Mouse (Mus musculus) heart, adult 9 months (tissue): Measurements from ENCODE around the gene Ptprk.

ENCODE experiments used
- DNase-seq, 2 experiments: peaks; one replicate each; pipeline ENCODE4 v3.0.0; 2022; ENCODE audit warnings: low spot score in 2 of 2

Ptprk gene

DNA sequence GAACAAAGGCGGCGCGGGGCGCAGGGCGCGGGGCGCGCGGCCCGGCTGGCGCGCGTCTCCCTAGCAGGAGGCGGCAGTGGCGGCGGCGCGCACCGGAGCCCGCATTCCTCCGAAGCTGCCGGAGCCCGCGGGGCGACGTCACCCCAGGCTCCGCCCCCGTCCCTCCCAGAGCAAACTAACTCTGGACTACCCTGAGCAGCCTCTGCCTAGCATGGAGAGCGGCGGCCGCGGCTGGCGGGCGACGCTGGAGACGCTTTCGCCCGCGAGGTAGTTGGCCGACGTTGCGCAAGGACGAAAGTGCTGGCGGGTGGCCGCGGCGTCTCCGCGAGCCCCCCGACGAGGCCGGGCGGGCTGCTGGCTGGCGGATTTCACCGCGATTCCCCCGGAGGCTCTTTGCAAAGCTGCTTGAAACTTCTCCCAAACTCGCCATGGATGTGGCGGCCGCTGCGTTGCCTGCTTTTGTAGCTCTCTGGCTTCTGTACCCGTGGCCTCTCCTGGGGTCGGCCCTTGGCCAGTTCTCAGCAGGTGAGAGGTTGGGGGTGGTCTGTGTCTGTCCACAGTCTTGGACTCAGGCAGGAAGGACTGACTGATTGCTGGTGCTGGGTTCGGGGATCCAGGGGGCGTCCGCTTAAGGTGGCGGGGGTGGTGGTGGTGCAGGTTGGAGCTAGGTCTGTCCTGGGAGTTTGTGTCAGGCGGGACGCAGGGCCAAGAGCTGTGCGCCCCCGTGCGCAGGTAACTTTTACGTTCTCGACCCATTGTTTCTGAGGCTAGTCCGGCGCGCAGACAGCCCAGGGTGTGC, at the start of gene Ptprk:
TSS of gene Ptprk (plus strand) at position 168 of the 799 bp plus-strand sequence.
- peak; percentile 94 to 95 for DNase-seq

DNA sequence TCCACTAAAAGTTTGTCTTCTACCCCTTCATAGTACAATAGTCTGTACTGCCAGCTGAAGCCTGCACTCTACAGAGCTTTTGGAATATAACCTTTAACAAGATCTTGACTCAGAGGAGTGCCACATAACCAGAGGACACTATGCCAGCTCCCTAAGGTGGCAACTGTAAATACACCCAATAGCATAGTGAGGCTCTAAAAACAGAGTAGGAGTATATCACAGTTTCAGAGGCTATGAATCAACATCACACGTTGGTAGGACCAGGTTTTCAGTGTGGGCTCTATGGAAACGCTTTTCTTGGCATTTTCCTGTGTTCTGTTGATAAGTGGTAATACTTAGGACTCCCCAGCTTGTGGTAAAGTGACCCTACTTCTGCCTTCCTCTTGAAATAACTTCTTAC, 46.8 kb upstream of the Ptprk start:
- DNase-seq, result no peak

DNA sequence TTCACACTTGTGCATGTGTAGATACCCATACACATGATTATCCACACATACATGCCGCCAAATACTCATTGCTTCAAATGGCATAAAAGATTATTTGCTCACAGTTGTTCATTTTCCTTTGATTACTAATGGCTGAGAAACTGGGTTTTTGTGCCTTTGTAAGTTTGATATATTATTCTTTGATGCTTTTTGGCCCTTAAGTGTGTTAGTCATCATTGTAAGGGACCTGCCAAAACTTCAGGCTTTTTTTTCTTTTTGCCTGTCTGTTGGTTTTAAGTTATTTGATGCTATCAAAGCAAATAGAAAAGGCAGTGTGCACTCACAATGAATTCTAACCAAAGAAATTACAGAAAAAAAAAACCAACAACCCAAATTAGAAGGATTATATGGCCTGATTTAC, 38.2 kb upstream of the Ptprk start:
- no peak for DNase-seq

DNA sequence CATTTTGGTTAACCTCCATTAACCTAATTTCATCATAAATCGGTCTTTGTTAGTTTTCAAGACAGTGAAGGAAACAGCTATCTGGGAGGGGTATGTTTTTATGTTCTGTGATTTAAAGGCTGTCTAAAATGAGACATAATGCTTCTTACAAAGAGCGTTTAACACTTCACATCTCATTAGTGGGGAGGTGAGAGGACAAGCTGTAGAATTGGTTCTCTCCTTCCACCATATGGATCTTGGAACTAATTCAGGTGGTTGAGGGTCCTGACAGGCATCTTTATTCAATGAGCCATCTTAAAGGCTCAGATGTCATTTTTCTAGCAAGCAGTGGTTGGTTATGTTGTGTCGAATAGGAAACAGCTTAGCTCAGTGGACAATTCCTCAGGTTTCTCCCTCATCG, 19.9 kb upstream of the Ptprk start:
- no peak for DNase-seq

DNA sequence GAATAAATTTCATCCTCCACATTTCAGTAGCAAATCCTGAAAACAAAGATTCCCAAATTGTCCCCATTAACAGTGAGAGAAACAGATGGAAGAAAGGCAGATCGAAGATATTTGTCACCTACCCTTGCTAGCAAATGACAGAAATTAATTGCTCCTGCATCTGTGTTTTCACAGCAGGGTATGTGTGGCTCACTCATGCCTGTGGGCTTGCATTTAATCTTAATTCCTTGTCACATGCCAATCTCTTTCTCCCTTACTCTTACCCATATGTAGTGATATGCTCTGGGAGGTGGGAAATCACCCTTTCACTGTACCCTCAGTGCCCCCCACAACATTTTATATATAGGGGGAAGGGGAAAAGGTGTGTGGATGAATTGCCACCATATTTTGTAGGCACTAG, 15.4 kb upstream of the Ptprk start:
- DNase-seq, result no peak

DNA sequence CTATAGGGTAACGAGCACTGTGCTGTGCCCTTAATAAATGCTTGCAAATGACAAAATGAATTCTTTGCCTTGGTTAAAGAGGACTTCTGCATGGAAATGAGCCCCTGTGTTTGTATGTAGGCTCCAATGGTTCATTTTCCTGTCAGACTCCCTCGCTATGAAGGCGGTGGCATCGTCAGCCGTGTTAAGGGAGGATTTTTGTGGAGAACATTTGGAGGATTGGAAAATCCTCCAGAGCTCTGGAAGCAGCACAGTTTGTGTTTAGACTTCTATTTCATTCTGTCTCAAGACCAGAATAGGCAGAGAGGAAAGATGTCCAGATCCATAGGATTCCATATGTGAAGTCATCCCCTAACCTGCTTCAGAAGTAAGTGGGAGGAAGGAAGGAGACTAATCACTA, 6.6 kb upstream of the Ptprk start:
- no peak for DNase-seq

DNA sequence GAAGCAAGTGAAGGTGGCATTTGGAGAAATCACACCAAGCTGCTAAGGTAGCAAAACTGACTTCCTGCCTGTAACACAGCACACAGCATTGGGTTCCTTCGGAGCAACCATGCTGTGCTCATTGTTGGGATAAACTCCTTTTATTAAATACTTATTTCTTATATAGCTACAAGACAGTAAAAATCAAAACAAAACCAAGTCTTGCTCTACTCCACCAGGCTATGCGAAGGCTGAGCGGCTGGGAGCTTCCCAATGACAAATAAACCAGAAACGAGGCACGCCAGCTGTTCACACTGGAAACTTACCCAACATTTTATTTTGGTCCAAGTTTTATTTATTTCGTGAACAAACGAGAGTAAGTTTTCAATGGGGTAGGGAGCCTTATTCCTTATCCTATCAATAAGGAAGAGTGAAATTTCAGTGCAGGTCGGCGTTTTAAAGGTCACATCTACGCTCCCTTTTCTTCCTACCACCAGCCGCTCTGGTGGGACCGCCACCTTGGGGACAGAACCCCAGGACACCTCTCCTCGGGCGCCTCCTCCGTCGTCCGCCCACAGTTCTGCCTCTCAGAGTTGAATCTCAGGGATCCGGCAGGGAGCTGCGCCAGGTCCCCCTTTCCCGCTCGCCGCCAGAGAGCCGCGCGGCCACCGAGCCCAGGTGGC, 498 bp upstream of the Ptprk start:
- no peak for DNase-seq

DNA sequence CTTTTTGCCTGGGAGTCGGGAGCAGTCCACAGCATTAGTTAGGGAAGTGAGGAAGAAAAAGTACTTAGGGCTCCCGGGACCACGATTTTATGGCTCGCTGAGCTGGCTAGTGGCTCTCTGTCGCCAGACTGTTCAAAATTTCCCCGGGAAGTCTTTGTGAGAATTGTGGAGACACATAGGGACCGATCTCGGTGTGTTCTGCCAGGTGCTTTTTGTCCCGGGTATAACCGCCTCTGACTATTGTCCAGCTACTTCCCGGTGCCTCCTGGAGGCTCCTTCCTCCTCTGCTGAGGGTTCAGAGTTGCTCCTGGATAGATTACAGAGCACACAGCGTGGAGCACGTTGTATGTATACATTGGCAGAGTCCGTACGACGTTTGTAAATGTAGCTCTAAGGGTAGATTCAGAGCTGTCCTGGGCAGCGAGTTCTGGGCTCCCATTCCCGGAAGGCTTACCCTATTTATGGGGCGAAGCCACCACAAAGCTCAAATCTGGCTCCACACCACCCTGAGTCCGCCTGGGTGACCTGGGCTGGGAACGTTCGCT, 943 bp downstream of the Ptprk start:
- peak; percentile 15 to 21 for DNase-seq

DNA sequence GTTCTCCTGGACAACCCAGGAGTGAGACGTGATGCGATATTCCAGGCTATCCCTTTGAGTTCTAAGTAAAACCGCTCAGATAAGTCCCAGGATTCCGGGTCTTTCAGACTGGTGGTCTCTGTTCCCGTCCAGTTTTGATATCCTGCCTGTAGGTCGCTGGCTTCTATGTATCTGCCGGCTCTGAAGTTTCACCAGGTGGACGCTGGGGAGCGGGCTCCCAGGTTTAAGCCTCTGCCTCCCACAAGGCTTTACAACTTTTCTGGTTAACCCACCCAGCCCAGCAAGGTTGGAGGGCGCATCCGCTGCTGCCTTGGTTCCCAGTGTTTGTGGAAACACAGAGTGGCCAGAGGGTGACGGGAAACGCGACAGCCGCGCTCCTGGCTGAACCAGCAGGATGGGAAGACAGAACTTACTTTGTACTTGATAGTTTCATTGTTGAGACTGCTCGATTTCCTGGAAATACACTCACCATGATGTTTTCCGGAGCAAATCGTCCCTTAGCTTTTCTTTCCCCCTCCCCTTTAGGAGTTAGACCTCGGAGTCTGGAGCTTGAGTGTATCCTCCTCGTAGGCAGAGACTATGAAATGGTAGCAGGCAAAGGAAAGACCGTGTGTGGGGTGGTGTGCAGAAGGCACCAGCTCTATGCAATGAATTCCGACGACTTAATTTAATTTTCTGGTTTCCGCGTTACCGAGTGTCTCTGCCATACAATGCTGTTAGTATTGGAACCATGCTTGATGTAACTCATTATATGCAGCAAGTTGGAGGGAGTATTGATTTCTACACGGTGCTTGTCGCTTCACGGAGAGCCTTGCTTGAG, 1.6 kb downstream of the Ptprk start:
- peak; percentile 30 to 44 for DNase-seq

DNA sequence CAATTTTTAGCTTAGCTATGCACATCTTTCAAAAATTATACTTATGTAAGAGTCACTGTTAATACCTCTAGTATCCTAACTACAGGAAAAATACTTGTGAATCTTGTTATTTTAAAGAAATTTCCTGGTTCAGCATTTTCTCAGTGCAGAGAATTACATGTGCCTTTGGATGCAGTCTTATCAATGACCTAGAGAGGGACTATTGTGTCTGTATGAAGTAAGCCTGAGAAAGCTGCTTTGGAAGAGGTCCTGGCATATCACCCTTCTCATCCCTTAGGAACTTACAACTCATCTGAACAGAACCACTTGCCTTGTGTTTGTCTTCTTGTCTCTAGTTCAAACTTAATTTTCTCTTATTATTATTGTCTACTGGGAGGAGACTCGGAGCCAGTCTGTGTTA, 3.6 kb downstream of the Ptprk start:
- DNase-seq, result no peak

DNA sequence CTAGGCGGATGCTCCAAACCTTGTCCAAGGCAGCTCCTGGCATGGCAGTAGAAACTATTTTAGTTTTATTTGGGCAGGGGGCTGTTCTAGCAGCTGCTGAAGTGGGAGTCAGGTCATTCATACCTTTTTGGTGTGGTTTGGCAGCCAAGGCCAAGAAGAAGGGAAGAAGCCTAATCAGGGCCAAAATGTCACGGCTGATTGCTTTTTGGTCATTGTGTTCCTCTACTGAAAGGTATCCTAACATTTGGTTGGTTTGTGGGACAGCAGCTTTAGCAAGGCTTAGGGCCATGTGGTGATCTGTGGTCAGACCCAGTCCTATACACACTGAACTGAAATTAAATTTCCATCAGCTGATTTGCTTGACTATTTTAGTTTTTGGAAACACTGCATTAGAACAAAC, 6.6 kb downstream of the Ptprk start:
- no peak for DNase-seq

DNA sequence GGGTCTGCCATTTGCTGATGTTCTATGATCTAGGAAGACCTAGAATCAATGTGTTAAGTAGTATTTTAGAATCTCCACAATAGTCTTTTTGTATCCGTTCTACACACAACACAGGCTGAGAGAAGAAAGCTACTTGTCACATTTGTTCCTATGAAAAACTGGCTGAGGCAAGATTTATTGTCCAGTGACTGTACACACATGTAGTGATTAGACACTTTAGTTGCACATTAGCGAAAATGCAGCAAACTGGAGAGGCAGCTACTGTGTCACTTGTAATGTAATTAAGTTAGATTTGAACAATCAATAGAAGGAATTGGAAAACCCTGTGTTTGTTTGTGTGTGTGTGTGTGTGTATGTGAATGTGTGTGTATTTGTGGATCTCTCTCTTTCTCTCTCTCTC, 8.6 kb downstream of the Ptprk start:
- DNase-seq, result no peak

DNA sequence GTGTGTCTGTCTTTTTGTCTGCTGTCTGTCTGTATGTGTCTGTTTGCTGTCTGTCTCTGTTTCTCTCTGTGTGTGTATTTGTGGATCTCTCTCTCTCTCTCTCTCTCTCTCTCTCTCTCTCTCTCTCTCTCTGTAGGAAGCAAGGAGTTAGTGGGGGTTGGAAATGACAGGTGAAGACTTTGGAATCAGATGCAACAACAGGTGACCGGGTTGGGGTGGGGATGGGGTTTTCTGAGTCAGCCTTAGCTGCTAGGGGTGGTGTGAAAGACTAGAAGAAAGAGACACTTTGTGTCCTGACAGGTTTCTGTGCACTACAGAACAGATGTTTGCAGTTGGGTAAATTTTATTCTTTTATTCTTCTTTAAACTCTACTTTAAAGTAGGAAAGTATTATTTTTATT, 9.0 kb downstream of the Ptprk start:
- DNase-seq, result no peak

DNA sequence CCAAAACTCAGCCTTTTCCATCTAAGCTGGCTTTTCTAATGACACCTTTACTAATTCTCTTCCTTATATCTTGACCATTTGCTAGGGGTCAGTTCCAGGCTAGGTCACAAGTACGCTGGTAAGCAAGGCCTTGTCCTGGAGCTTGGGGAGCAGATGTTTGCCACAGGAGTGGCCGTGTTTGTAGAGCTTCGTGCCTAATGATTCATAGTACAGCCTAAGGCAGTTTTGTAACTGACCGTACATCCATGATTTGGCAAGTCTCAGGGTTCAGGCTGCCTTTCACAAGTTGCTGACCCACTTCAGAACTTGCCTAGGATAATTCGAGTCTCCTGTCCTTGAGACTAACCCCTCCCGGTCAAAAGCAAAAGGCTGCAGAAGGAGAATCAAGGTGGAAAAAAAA, 12.7 kb downstream of the Ptprk start:
- DNase-seq, result no peak

DNA sequence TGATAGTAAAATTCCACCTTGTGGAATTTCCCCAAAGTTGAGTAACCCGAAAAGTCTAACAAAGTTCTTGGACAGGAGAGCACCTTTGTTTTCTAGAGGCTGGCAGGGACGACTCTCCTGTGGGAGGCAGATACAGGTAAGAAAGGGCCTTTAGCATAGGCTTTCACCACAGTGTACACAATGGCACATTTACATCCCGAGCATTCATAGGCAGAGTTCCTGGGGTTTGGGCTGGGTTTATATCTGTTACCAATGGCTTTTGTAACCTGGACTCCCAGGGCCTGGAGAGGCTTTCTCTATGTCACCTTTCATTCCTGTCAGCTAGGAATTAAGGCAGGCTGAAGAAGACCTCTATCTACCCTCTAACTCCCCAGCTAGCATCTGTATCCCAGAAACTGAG, 13.1 kb downstream of the Ptprk start:
- no peak for DNase-seq

DNA sequence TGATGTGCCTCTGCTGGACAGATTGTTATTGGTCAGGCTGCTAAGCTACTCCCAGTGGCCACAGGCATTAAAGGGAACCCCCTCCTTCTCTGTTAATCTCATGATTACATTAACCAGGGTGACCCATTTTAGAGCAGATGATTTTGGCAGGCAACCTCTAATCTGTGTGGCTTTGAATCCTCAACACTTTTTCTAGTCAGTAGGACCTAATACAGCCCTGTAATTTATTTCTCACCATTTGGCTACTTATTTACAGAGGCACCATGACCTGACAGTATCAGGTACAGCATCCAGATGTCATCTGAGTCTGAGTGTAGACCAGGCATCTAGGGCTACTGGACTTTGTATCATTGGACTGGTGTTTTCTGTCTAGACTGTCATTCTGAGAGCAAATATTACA, 21.4 kb downstream of the Ptprk start:
- no peak for DNase-seq

DNA sequence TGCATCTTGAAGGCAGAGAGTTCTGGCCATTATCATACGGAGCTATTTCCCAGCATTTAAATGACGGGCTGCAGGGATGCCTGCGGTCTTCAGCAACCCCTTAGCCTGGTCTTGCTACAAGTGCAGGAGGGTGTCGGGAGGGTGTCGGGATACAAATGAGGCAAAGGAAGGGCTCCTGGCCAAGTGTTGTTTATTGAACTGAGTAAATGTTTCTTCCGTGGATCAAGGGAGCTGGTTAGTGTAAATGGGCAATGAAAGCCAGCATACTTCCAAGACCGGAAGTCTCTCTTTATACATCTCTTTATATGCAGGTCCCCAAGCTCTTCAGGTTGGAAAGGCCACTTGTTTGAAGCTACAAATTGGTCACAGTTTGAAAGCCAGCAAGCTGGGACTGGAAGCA, 23.0 kb downstream of the Ptprk start:
- no peak for DNase-seq

DNA sequence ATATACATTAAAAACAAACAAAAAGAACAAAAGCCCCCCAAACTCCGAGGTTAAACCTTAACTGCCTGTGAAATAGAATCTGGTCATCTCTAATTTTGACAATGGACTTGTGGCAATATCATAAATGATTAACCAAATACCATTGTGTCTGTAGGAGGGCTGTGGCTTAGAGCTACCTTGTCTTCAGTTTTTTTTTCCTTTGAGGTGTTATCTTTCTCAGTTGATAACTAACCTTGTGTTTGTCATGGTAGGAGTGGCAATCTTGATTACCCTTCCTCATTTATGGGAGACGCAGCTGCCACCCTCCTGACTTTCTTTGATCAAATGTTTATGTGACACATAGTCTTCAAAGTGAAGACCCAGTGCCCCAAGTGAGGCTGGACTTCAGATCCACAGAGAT, 24.3 kb downstream of the Ptprk start:
- no peak for DNase-seq

DNA sequence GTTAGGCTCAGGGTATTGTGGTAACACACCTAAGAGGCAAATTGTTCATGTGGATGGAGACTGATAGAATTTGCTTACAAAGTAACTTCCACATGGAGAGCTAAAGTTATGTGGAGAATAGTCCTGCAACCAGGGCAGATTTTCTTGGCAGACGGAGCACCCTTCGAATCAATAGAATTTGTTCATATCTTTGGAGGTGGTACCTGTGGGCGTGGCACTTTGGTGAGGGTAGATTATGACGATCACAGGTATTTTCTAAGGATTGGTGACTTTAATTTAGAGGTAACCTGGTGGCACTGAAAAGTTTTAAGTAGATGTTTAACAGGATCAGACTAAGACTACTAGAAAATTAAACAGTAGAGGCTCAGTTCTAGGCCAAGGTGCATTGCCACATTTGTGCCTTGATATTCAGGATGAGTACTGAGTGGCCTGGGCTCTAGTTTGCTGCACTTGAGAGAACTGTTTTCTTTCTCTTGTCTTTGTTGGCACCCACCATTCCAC, 28.8 kb downstream of the Ptprk start:
- no peak for DNase-seq

DNA sequence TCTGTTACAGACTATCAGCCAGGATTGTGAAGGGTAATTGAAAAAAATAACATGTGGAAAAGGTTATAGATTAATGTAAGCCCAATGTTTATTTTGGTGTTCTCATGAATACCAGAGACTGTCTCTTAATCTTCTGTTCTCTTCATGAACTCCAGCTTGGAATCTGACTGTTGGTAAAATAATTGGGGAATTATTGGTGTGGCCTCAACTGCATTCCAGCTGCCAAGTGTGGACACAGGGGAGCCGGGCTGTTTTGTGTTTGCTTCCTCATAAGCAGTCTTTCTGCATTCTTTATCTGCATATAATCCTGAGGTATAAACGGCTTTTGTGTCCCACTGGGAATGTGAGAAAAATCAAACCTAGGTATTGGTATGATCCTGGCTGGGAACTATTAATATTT, 29.3 kb downstream of the Ptprk start:
- DNase-seq, result no peak

DNA sequence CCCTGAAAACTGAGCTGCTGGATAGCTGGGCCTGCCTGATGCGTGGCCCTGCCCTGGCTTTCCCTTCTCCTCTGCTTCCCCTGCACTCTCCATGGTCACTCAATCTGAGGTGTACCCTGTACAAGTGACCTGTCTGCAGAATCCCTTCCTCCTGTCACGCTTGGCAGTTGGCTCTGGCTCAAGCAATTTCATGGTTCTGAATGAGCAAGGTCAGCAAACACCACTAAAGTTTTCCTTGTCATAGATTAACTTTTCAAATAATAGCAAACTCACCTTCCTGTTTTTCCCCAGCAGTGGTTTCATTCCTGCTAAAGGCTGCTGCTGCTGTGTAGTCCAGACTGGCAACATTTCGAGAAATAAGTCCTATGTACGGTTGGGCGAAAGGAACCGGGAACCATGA, 30.6 kb downstream of the Ptprk start:
- no peak for DNase-seq
